Mouse (Mus musculus) lung, postnatal 0 days (tissue): ENCODE data around the gene Xpot. TPM values are rescaled to one million over a fixed set of nuclear protein-coding genes. Genes with fewer than 3 reads are reported as not detected.

ENCODE experiments used
- ATAC-seq: fragments of 200-750 bp; cut with Nextera tagmentation; 2 replicates; pipeline ENCODE4 v1.8.0; 2017; ENCODE audit warnings: moderate library complexity
- DNase-seq: peaks from one replicate; pipeline ENCODE4 v3.0.0-alpha.2; 2016; ENCODE audit warnings: low spot score
- H3K27ac ChIP-seq: fragments of 300-500 bp; sonication (generic); 2 replicates; pipeline ENCODE4 v1.5.1; 2014; ENCODE audit warnings: antibody characterized with exemption, mild to moderate bottlenecking, low read length, mixed read lengths
- H3K27me3 ChIP-seq: fragments of 300-500 bp; sonication (generic); replicated peaks from 2 replicates; pipeline ENCODE4 v1.6.1; 2014; ENCODE audit warnings: low read length, mixed read lengths; ENCODE audit not compliant: insufficient read depth
- H3K36me3 ChIP-seq: fragments of 300-500 bp; sonication (generic); 2 replicates; pipeline ENCODE4 v1.6.1; 2014; ENCODE audit warnings: low read length, mixed read lengths; ENCODE audit not compliant: insufficient read depth
- H3K4me1 ChIP-seq: fragments of 300-500 bp; sonication (generic); 2 replicates; pipeline ENCODE4 v1.6.1; 2014; ENCODE audit warnings: antibody characterized with exemption, low read depth, low read length, mixed read lengths; ENCODE audit not compliant: insufficient read depth
- H3K4me2 ChIP-seq: fragments of 300-500 bp; sonication (generic); replicated peaks from 2 replicates; pipeline ENCODE4 v1.6.1; 2014; ENCODE audit warnings: low read depth, mild to moderate bottlenecking, low read length, moderate library complexity, mixed read lengths
- H3K4me3 ChIP-seq: fragments of 300-500 bp; sonication (generic); 2 replicates; pipeline ENCODE4 v1.5.1; 2014; ENCODE audit warnings: low read depth, low read length
- H3K9ac ChIP-seq: fragments of 300-500 bp; sonication (generic); replicated peaks from 2 replicates; pipeline ENCODE4 v1.6.1; 2014; ENCODE audit warnings: low read depth, mild to moderate bottlenecking
- H3K9me3 ChIP-seq: fragments of 300-500 bp; sonication (generic); 2 replicates; pipeline ENCODE4 v1.6.1; 2016; ENCODE audit warnings: low read length, mixed read lengths
- CTCF ChIP-seq: IDR thresholded peaks from 2 replicates; pipeline ENCODE4 v1.5.1; 2016; ENCODE audit warnings: antibody characterized with exemption, mild to moderate bottlenecking
- EP300 ChIP-seq: IDR thresholded peaks from 2 replicates; pipeline ENCODE4 v1.6.1; 2016; ENCODE audit warnings: antibody characterized with exemption, mild to moderate bottlenecking, control low read depth
- WGBS: fragments of 180-500 bp; shearing (Covaris S2); extraction: QIAGEN DNeasy Blood & Tissue Kit; methylation state at CpG from one replicate; pipeline ENCODE4 v1.1.7; 2014; 5-methylcytosine and 5-hydroxymethylcytosine counted together
- polyA plus RNA-seq: library from polyadenylated mRNA; unstranded; fragments of >200 nt; fragmentation: Nextera tagmentation; extraction: Ambion mirVana; gene quantifications from 2 replicates; pipeline ENCODE4 v1.2.1, GENCODE M21; 2015

The Xpot gene
- 19.9 and 25.7 TPM in 2 replicates for polyA plus RNA-seq

- H3K27ac ChIP-seq: peak within 1 kb of the TSS; percentile 87
- ATAC-seq: peak; percentile 99
- H3K27me3 ChIP-seq: no peaks in the 10 kb centered on the region
- WGBS: under 1% methylated on average over 67 of the region's 70 CpGs
- H3K4me3 ChIP-seq: peak within 1 kb of the TSS; percentile 73
- H3K4me2 ChIP-seq: peak within 1 kb of the TSS; percentile 74
- H3K9ac ChIP-seq: peak within 1 kb of the TSS; percentile 63
- DNase-seq: peak; percentile 98
- no peaks in the 10 kb centered on the region for H3K9me3 ChIP-seq
- 0 out of 2 replicates have a peak, but pooled peaks cover 11% of the 10 kb centered on the region for H3K36me3 ChIP-seq
- TF ChIP-seq EP300 (no peak), CTCF (no peak; the same call in 1 of the 2 replicates)
- H3K4me1 ChIP-seq: no peaks in the 10 kb centered on the region; the same call in 1 of the 2 replicates
These were observed at the start of gene Xpot for GRCm38 (mm10) chr10:121626186-121626882. Gene Xpot, minus strand, starts transcription at chr10:121626332.

- Histone ChIP-seq H3K27ac (no peak overlapping the region), H3K4me3 (no peak overlapping the region), H3K36me3 (no peaks in the 10 kb centered on the region), H3K9me3 (no peaks in the 10 kb centered on the region), H3K4me1 (no peaks in the 10 kb centered on the region), H3K4me2 (no peak overlapping the region), H3K27me3 (no peaks in the 10 kb centered on the region), H3K9ac (no peak overlapping the region)
- DNase-seq (no peak), ATAC-seq (no peak)
- WGBS: 84% methylated on average over 10 of the region's 10 CpGs
- TF ChIP-seq EP300: no peak
- no peak for TF ChIP-seq CTCF
These were observed 43.0 kb upstream of the Xpot start for GRCm38 (mm10) chr10:121669103-121669502.

GRCm38 (mm10) chr10:121665631-121666145 lies 39.6 kb upstream of the Xpot start:
- TF ChIP-seq CTCF: no peak
- no peak for TF ChIP-seq EP300
- no peak overlapping the region for H3K4me3 ChIP-seq
- no peaks in the 10 kb centered on the region for H3K4me1 ChIP-seq
- no peaks in the 10 kb centered on the region for H3K9me3 ChIP-seq
- H3K27ac ChIP-seq: no peak overlapping the region
- no peaks in the 10 kb centered on the region for H3K27me3 ChIP-seq
- H3K4me2 ChIP-seq: no peak overlapping the region
- H3K36me3 ChIP-seq: no peaks in the 10 kb centered on the region
- no peak overlapping the region for H3K9ac ChIP-seq
- 31% methylated on average over 8 of the region's 8 CpGs for WGBS
- peak; percentile 69 for DNase-seq
- ATAC-seq: peak; percentile 67

GRCm38 (mm10) chr10:121663599-121663998 lies 37.5 kb upstream of the Xpot start:
- no peak overlapping the region for H3K27ac ChIP-seq
- no peak overlapping the region for H3K4me2 ChIP-seq
- H3K27me3 ChIP-seq: no peaks in the 10 kb centered on the region
- H3K4me3 ChIP-seq: no peak overlapping the region
- WGBS: 64% methylated on average over 13 of the region's 13 CpGs
- TF ChIP-seq EP300: no peak
- no peak for TF ChIP-seq CTCF
- H3K9ac ChIP-seq: no peak overlapping the region
- H3K4me1 ChIP-seq: no peaks in the 10 kb centered on the region
- no peaks in the 10 kb centered on the region for H3K9me3 ChIP-seq
- H3K36me3 ChIP-seq: no peaks in the 10 kb centered on the region
- no peak for DNase-seq
- ATAC-seq: no peak

- H3K9ac ChIP-seq: no peak overlapping the region
- WGBS: 91% methylated on average over 2 of the region's 2 CpGs
- DNase-seq (no peak), ATAC-seq (no peak)
- H3K9me3 ChIP-seq: no peaks in the 10 kb centered on the region
- H3K36me3 ChIP-seq: no peaks in the 10 kb centered on the region
- no peak overlapping the region for H3K4me2 ChIP-seq
- TF ChIP-seq CTCF (no peak), EP300 (no peak)
- H3K27me3 ChIP-seq: no peaks in the 10 kb centered on the region
- H3K4me3 ChIP-seq: no peak overlapping the region
- no peak overlapping the region for H3K27ac ChIP-seq
- no peaks in the 10 kb centered on the region for H3K4me1 ChIP-seq
These were observed 36.6 kb upstream of the Xpot start for GRCm38 (mm10) chr10:121662711-121663110.

- H3K27me3 ChIP-seq: no peaks in the 10 kb centered on the region
- H3K4me1 ChIP-seq: no peaks in the 10 kb centered on the region
- no peak overlapping the region for H3K4me2 ChIP-seq
- no peaks in the 10 kb centered on the region for H3K36me3 ChIP-seq
- H3K27ac ChIP-seq: no peak overlapping the region
- no peak for DNase-seq
- no peaks in the 10 kb centered on the region for H3K9me3 ChIP-seq
- ATAC-seq: no peak
- 82% methylated on average over 4 of the region's 4 CpGs for WGBS
- no peak overlapping the region for H3K9ac ChIP-seq
- TF ChIP-seq EP300 (no peak), CTCF (no peak)
- no peak overlapping the region for H3K4me3 ChIP-seq
These were observed 29.8 kb upstream of the Xpot start for GRCm38 (mm10) chr10:121655907-121656306.
